Mouse (Mus musculus): ENCODE measurements around the gene A630089N07Rik. TPM values are rescaled to one million over a fixed set of nuclear protein-coding genes. Genes with fewer than 3 reads are reported as not detected.

Gene A630089N07Rik
- polyA plus RNA-seq, 1 experiment from 2014 or later, result 3.3 TPM

- TF ChIP-seq EP300 (optimal IDR thresholded peaks at IDR 0.05) (no peak), CTCF (IDR thresholded peaks at IDR 0.05; ENCODE audit: low read depth) (no peak)
- H3K36me3 ChIP-seq (ENCODE audit: control insufficient read depth, insufficient read depth, low read length), result peaks cover 18% of the 10 kb centered on the region
- 68% methylated on average over 2 of the region's 2 CpGs for WGBS
Observed at GRCm38 (mm10) chr16:97956011-97956410, 126.2 kb downstream of the A630089N07Rik start.

GRCm38 (mm10) chr16:97953300-97953699 is 128.9 kb downstream of the A630089N07Rik start:
- Histone ChIP-seq H3K9ac (ENCODE audit: low read length) (no peak overlapping the region), H3K4me1 (replicated peaks; ENCODE audit: control insufficient read depth, insufficient read depth) (no peaks in the 10 kb centered on the region), H3K36me3 (ENCODE audit: control insufficient read depth, insufficient read depth, low read length) (peaks cover 25% of the 10 kb centered on the region), H3K4me2 (replicated peaks; ENCODE audit: low read depth) (no peak overlapping the region), H3K4me3 (ENCODE audit: low read depth, low read length) (no peak overlapping the region), H3K27me3 (ENCODE audit: control insufficient read depth, insufficient read depth, low read length) (no peaks in the 10 kb centered on the region), H3K9me3 (ENCODE audit: control insufficient read depth, low read length) (no peaks in the 10 kb centered on the region), H3K27ac (replicated peaks) (no peak overlapping the region)
- ATAC-seq (ENCODE audit: low FRiP score, low TSS enrichment) (no peak), DNase-seq (ENCODE audit: low spot score) (no peak)
- TF ChIP-seq CTCF (IDR thresholded peaks at IDR 0.05; ENCODE audit: low read depth) (no peak), EP300 (optimal IDR thresholded peaks at IDR 0.05) (no peak)
- 57% methylated on average over 2 of the region's 2 CpGs for WGBS

More at GRCm38 (mm10) chr16:97956011-97956410, 126.2 kb downstream of the A630089N07Rik start:
- DNase-seq (ENCODE audit: low spot score) (no peak), ATAC-seq (ENCODE audit: low FRiP score, low TSS enrichment) (no peak)
- Histone ChIP-seq H3K27me3 (ENCODE audit: control insufficient read depth, insufficient read depth, low read length) (no peaks in the 10 kb centered on the region), H3K4me1 (replicated peaks; ENCODE audit: control insufficient read depth, insufficient read depth) (no peaks in the 10 kb centered on the region), H3K9me3 (ENCODE audit: control insufficient read depth, low read length) (no peaks in the 10 kb centered on the region), H3K4me2 (replicated peaks; ENCODE audit: low read depth) (no peak overlapping the region), H3K27ac (replicated peaks) (no peak overlapping the region), H3K9ac (ENCODE audit: low read length) (no peak overlapping the region), H3K4me3 (ENCODE audit: low read depth, low read length) (no peak overlapping the region)

GRCm38 (mm10) chr16:97952801-97953200 is 129.4 kb downstream of the A630089N07Rik start:
- Histone ChIP-seq H3K9ac (ENCODE audit: low read length) (no peak overlapping the region), H3K27me3 (ENCODE audit: control insufficient read depth, insufficient read depth, low read length) (no peaks in the 10 kb centered on the region), H3K4me2 (replicated peaks; ENCODE audit: low read depth) (no peak overlapping the region), H3K9me3 (ENCODE audit: control insufficient read depth, low read length) (no peaks in the 10 kb centered on the region), H3K4me1 (replicated peaks; ENCODE audit: control insufficient read depth, insufficient read depth) (no peaks in the 10 kb centered on the region), H3K27ac (replicated peaks) (no peak overlapping the region), H3K36me3 (ENCODE audit: control insufficient read depth, insufficient read depth, low read length) (peaks cover 25% of the 10 kb centered on the region), H3K4me3 (ENCODE audit: low read depth, low read length) (no peak overlapping the region)
- ATAC-seq (ENCODE audit: low FRiP score, low TSS enrichment) (no peak), DNase-seq (ENCODE audit: low spot score) (no peak)
- 79% methylated on average over 9 of the region's 9 CpGs for WGBS
- TF ChIP-seq EP300 (optimal IDR thresholded peaks at IDR 0.05) (no peak), CTCF (IDR thresholded peaks at IDR 0.05; ENCODE audit: low read depth) (no peak)

- peaks cover 25% of the 10 kb centered on the region for H3K36me3 ChIP-seq (ENCODE audit: control insufficient read depth, insufficient read depth, low read length)
- no peak for DNase-seq (ENCODE audit: low spot score)
- H3K9me3 ChIP-seq (ENCODE audit: control insufficient read depth, low read length), result no peaks in the 10 kb centered on the region
- WGBS, result 87% methylated on average over 4 of the region's 4 CpGs
- H3K4me1 ChIP-seq (replicated peaks; ENCODE audit: control insufficient read depth, insufficient read depth), result no peaks in the 10 kb centered on the region
- H3K27ac ChIP-seq (replicated peaks), result no peak overlapping the region
- no peaks in the 10 kb centered on the region for H3K27me3 ChIP-seq (ENCODE audit: control insufficient read depth, insufficient read depth, low read length)
- no peak overlapping the region for H3K4me3 ChIP-seq (ENCODE audit: low read depth, low read length)
- TF ChIP-seq EP300 (optimal IDR thresholded peaks at IDR 0.05) (no peak), CTCF (IDR thresholded peaks at IDR 0.05; ENCODE audit: low read depth) (no peak)
- H3K9ac ChIP-seq (ENCODE audit: low read length), result no peak overlapping the region
- no peak overlapping the region for H3K4me2 ChIP-seq (replicated peaks; ENCODE audit: low read depth)
- no peak for ATAC-seq (ENCODE audit: low FRiP score, low TSS enrichment)
Observed at GRCm38 (mm10) chr16:97952371-97952770, 129.9 kb downstream of the A630089N07Rik start.

Other genes with a start within 250 kb of the A630089N07Rik start
- gene Prdm15, start 230.6 kb downstream of the A630089N07Rik start, polyA plus RNA-seq (2015; fragmentation: Nextera tagmentation; extraction: Ambion mirVana), result 2.2 and 2.4 TPM in 2 replicates
- 13.6 and 14.0 TPM in 2 replicates for gene C2cd2, start 119.9 kb downstream of the A630089N07Rik start, polyA plus RNA-seq (2015; fragmentation: Nextera tagmentation; extraction: Ambion mirVana)
- gene Zbtb21, start 119.8 kb downstream of the A630089N07Rik start, polyA plus RNA-seq (2015; fragmentation: Nextera tagmentation; extraction: Ambion mirVana), result 5.4 and 6.0 TPM in 2 replicates
- gene B230307C23Rik, start 85.1 kb downstream of the A630089N07Rik start, polyA plus RNA-seq (2015; fragmentation: Nextera tagmentation; extraction: Ambion mirVana), result 25.2 and 25.6 TPM in 2 replicates